Mouse (Mus musculus) thymus, adult 2 months (tissue): ENCODE results near the gene Ube2v1. TPM values are rescaled to one million over a fixed set of nuclear protein-coding genes. Genes with fewer than 3 reads are reported as not detected.

Source experiments
- DNase-seq: peaks from one replicate; pipeline ENCODE4 v3.0.0; 2021
- H3K27ac ChIP-seq: fragments of 200-500 bp; 2 replicates; pipeline ENCODE4 v1.5.1; 2012; ENCODE audit warnings: low read length, control low read depth; ENCODE audit not compliant: control insufficient read depth, insufficient read depth
- H3K27me3 ChIP-seq: fragments of 200-500 bp; 2 replicates; pipeline ENCODE4 v1.6.1; 2012; ENCODE audit warnings: mild to moderate bottlenecking, low read length, moderate library complexity, mixed read lengths; ENCODE audit not compliant: control insufficient read depth, insufficient read depth
- H3K36me3 ChIP-seq: fragments of 200-500 bp; 2 replicates; pipeline ENCODE4 v1.6.1; 2012; ENCODE audit warnings: mild to moderate bottlenecking, low read length, moderate library complexity; ENCODE audit not compliant: control insufficient read depth, insufficient read depth
- H3K4me1 ChIP-seq: fragments of 200-500 bp; replicated peaks from 2 replicates; pipeline ENCODE4 v1.6.1; 2012; ENCODE audit warnings: low read length; ENCODE audit not compliant: control insufficient read depth, insufficient read depth
- H3K4me3 ChIP-seq: fragments of 200-500 bp; 2 replicates; pipeline ENCODE4 v1.5.1; 2012; ENCODE audit warnings: mild to moderate bottlenecking, low read length, control low read depth, moderate library complexity; ENCODE audit not compliant: control insufficient read depth, insufficient read depth
- CTCF ChIP-seq: fragments of 200-500 bp; IDR thresholded peaks from 2 replicates; pipeline ENCODE4 v1.5.1; 2012; ENCODE audit warnings: mild to moderate bottlenecking, control low read depth, low read length, moderate library complexity, borderline replicate concordance; ENCODE audit not compliant: control insufficient read depth, poor library complexity, insufficient read depth; ENCODE audit errors: extremely low read depth
- POLR2A ChIP-seq: fragments of 200-500 bp; IDR thresholded peaks from 2 replicates; pipeline ENCODE4 v1.6.1; 2012; ENCODE audit warnings: mild to moderate bottlenecking, low read length, control low read depth, moderate library complexity; ENCODE audit not compliant: control insufficient read depth, poor library complexity, insufficient read depth; ENCODE audit errors: extremely low read depth
- WGBS: fragments of 180-500 bp; shearing (Covaris S2); methylation state at CpG from one replicate; pipeline ENCODE4 v1.1.7; 2018; 5-methylcytosine and 5-hydroxymethylcytosine counted together
- polyA plus RNA-seq: library from polyadenylated mRNA; depleted of rRNA; stranded (reverse); fragments of >200 nt; gene quantifications from 2 replicates; pipeline ENCODE4 v1.2.3, GENCODE M21; 2012

Gene Ube2v1
- polyA plus RNA-seq, 1 experiment = 161 TPM

DNA sequence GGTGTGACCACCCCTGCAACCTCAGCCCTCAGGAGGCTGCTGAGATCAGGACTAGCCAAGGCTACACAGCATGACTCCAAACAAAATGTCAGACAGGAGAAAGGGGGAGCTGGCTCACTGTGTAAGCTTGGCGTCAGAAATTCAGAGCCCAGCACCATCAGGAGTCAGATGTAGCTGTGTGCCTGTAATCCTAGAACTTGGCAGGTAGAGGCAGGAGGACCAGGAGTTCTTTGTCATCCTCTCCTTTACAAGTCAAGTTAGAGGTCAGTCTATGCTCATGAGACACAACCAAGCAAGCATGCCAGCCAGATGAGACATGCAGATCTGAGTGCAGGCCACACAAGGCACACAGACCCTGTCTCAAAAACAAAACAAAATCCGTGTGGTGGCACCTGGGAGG is 6.2 kb downstream of the Ube2v1 start:
- no peak for DNase-seq
- Histone ChIP-seq H3K27me3 (no peaks in the 10 kb centered on the region), H3K36me3 (no peaks in the 10 kb centered on the region), H3K4me1 (peaks cover 29% of the 10 kb centered on the region), H3K4me3 (no peak overlapping the region), H3K27ac (no peak overlapping the region)
- 86% methylated on average over 2 of the region's 2 CpGs for WGBS
- no peak for TF ChIP-seq CTCF
- TF ChIP-seq POLR2A = no peak

DNA sequence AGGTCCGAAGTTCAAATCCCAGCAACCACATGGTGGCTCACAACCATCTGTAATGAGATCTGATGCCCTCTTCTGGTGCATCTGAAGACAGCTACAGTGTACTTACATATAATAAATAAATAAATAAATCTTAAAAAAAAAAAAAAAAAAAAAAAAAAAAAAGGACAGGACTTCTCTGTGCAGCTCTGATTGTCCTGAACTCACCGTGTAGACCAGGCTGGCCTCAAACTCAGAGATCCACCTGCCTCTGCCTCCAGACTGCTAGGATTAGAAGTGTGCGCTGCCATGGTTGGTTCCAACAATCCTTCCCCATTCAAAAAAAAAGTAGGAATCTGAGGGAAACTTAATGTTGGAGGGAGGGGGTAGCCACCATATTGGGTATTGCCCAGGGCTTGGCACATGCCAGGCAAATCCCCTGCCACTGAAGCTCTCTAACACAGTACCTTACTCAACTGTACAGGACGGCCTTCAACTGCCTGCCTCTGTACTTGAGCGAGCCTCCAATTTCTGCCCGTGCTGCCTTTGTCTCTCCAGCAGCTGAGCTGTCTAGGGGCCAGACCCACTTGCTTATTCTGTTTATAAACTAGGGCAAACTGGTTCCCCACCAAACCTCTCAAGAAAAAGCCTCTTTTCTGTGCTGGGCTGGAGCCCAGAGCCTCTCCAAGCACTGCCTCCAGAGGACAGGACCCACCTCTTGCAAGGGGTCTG is 7.4 kb downstream of the Ube2v1 start:
- Histone ChIP-seq H3K4me1 (peaks cover 19% of the 10 kb centered on the region), H3K27ac (no peak overlapping the region), H3K27me3 (no peaks in the 10 kb centered on the region), H3K36me3 (no peaks in the 10 kb centered on the region), H3K4me3 (no peak overlapping the region)
- 95% methylated on average over 6 of the region's 6 CpGs for WGBS
- no peak for TF ChIP-seq CTCF
- no peak for TF ChIP-seq POLR2A
- DNase-seq = no peak

DNA sequence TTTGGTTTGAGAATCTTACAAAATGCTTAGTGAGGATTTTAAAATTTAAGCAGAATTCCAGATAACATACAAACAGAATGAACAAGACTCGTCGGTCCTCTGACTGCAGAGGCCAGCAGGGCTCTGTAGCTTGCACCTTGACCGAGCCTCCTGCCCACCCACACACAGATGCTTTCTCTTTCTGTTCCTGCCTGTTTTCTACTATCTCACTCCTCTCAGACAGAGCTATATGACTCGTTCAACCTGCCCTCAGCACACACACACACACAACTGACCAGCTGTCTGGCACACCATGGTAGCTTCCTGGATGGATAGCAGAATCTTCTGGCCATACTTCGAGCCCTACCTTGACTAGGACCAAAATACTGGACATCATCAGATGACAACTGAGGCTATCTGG is 8.9 kb downstream of the Ube2v1 start:
- no peak overlapping the region for H3K27ac ChIP-seq
- no peaks in the 10 kb centered on the region; the same call in 1 of the 2 replicates for H3K36me3 ChIP-seq
- no peak for DNase-seq
- H3K4me1 ChIP-seq = peaks cover 17% of the 10 kb centered on the region
- 75% methylated on average over 5 of the region's 5 CpGs for WGBS
- H3K4me3 ChIP-seq = no peak overlapping the region
- TF ChIP-seq POLR2A (no peak), CTCF (no peak)
- H3K27me3 ChIP-seq = no peaks in the 10 kb centered on the region

DNA sequence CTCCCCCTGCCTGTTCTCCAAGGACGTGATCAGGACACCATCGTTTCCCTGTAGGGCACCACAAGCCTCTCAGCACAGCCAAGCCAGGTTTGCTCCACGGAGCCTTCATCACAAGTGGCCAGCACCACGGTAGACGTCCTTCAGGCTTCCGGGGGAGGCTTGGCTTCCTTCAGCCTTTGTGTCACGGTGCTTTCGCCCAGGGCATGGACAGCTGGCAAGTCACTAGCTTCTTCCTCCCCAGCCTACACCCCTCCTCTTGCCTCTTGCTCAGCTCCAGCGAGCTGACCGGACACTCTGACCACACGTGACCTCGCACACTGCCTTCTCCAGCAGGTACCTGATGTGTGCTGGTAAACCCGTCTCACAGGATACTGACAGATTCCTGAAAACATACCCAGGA is 9.5 kb downstream of the Ube2v1 start:
- H3K36me3 ChIP-seq = peaks cover 2% of the 10 kb centered on the region
- no peak overlapping the region for H3K27ac ChIP-seq
- H3K4me1 ChIP-seq = peaks cover 17% of the 10 kb centered on the region
- H3K4me3 ChIP-seq = no peak overlapping the region
- no peak for DNase-seq
- no peaks in the 10 kb centered on the region for H3K27me3 ChIP-seq
- 92% methylated on average over 13 of the region's 13 CpGs for WGBS
- TF ChIP-seq CTCF = no peak
- TF ChIP-seq POLR2A = no peak

DNA sequence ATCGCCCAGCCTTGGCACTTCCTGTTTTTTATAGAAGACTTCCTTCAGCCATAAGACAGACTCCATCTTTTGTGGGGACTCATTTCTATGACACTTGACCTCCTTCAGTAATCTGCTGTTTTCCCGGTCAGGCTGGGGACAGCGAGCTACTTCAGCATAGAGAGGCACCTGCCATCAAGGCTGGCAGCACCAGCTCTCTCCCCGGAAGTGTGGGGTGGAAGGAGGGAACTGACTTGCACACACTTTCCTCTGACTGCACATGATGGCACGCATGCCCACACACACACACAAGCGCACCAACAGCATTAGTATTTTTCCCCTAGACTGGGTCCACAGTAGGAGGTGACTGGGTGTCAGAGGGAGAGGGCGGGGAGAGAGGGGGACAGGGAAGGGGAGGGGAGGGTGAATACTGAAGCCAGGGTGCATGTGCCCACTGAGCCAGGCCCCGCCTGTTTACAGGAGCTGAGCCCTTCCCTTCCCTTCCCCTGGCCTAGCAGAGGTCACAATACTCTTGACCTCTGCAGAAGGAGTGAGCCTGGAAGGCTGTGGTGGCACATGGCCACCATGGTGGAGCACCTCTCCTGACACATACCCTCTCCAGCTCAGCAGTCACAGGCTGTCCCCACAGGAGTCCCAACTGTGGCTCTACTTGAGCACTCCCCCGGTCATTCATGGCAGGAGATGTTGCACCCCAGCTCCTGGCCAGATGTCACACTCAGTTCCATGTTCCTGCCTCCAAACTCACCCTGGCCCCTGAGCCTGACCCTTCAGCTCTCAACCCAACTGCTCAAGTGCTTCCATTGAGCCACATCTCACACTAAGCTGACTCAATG is 10.4 kb downstream of the Ube2v1 start:
- peaks cover 17% of the 10 kb centered on the region for H3K4me1 ChIP-seq
- DNase-seq = no peak
- WGBS = 63% methylated on average over 9 of the region's 9 CpGs
- H3K4me3 ChIP-seq = no peak overlapping the region
- H3K36me3 ChIP-seq = peaks cover 10% of the 10 kb centered on the region
- TF ChIP-seq CTCF (no peak), POLR2A (no peak)
- no peak overlapping the region; the same call in 1 of the 2 replicates for H3K27ac ChIP-seq
- H3K27me3 ChIP-seq = no peaks in the 10 kb centered on the region

DNA sequence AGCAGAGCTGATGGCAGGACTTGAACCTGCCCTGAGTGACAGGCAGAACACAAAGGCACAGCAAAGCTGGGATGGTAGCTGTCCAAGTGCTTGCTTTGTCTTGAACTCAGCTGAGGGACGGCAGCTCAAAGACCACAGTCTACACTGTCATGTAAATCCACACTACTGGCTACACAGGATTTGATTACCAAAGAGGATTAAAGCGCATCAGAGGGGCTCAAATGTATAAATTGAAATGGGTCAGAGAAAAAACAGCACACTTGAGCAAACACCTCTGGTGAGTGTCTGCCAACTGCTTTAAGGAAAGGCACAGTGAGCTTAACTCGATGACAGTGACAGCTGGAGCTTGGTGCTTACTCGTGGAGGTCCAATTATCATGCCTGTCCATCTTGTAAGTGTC is 14.4 kb downstream of the Ube2v1 start:
- Histone ChIP-seq H3K36me3 (peaks cover 26% of the 10 kb centered on the region), H3K4me3 (no peak overlapping the region), H3K27ac (no peak overlapping the region), H3K27me3 (no peaks in the 10 kb centered on the region), H3K4me1 (peaks cover 17% of the 10 kb centered on the region)
- 91% methylated on average over 4 of the region's 4 CpGs for WGBS
- no peak for TF ChIP-seq POLR2A
- no peak for TF ChIP-seq CTCF
- DNase-seq = no peak
